Mouse (Mus musculus) spleen, postnatal 14 days (tissue): ENCODE data around the gene Sf3b1.
"Not testable (repeated sequence)": the region's sequence is repeated elsewhere in the genome, so short reads cannot be mapped to it uniquely, and the experiment has no call there.

Source experiments
- DNase-seq, 2 experiments: peaks; one replicate each; pipeline ENCODE4 v3.0.0; 2021 to 2022; ENCODE audit warnings: low spot score in 2 of 2

Gene Sf3b1

DNA sequence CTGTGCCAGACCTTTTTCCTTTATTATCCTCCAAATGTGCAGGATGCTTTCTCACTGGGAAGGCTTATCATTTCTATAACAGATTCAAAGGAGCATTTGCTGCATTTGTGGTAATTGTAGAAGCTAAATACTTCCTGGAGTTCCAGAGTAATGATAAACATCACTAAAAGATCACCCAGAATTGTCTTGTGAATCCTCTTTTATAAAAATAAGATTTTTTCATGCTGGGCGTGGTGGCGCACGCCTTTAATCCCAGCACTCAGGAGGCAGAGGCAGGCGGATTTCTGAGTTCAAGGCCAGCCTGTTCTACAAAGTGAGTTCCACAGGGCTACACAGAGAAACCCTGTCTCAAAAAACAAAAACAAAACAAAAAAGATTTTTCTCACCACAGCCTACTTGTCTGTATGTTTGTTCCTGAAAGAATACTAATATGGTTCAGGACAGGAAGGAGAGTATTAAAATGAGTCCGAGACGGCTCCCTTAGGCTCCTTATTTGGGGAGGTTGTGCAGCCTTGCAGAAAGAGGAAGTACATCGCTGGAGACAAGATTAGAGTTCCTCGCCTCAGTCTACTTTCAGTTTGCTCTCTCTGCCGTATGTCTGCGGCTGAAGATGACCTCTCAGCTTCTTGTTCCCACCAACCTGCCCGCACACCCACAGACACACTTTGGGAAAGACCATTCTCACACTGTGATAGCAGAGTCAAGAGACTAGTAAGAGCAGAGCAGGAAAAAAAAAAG lies 1.4 kb upstream of the Sf3b1 start:
- peak; percentile 19 to 40 for DNase-seq

GRCm38 (mm10) chr1:55027966-55028365 lies 685 bp upstream of the Sf3b1 start:
- DNase-seq, result no peak

DNA sequence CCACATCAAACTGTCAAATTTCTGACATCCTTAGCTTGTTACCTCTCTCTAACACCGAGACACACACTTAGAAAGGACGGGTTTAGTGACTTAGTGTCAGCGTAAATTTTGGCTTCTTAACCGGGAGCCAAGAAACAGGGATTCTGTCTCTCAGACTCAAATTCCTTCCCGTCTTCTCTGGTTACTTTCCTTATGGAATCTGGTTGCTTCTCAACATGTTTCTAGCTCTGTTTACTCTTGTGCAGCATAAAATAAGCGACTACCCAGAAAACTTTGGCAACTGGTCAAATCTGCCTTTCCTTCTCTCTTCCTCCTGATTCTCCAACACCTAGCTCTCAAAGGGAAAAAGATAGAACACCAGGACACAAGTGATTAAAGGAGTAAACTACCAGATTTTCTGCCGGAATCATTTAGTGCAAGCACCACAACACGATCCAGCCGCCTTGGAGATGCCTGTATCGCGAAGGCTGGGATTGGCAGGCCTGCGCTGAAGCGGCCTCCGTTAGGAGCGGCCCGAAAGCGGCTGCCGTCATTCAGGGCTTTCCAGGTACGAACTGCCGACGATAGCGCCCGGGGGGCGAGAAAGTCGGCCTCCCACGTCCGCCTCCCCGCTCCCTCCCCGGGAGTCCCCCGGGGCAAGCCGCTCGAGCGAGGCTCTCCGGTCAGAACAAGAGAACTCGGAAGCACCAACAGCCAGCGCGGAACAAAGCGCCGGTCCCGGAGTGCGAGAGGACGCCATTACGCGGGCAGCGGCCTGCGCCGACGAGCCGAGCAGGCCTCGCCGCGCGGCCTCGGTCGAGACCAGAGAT lies 633 bp downstream of the Sf3b1 start:
- DNase-seq, result no peak

- DNase-seq, result no peak
Measured at GRCm38 (mm10) chr1:55025656-55026430, 1.4 kb downstream of the Sf3b1 start.

GRCm38 (mm10) chr1:55021907-55022306 lies 5.4 kb downstream of the Sf3b1 start:
- DNase-seq, result no peak

DNA sequence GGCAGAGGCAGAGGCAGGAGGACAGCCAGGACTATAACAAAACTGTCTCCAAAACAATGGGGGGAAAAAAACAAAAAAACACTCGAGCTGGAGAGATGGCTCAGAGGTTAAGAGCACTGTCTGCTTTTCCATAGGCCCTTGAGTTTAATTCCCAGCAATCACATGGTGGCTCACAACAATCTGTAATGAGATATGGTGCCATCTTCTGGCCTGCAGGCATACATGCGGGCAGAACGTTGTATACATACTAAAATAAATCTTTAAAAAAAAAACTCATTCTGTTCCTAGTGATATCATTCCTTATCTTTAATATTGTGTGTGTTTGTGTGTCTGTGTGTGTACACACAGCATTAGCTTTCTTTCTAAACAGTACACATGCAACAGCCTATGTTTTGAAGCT lies 14.8 kb downstream of the Sf3b1 start:
- no peak for DNase-seq

GRCm38 (mm10) chr1:55008313-55008712 lies 19.0 kb downstream of the Sf3b1 start:
- DNase-seq, result not testable (repeated sequence)

DNA sequence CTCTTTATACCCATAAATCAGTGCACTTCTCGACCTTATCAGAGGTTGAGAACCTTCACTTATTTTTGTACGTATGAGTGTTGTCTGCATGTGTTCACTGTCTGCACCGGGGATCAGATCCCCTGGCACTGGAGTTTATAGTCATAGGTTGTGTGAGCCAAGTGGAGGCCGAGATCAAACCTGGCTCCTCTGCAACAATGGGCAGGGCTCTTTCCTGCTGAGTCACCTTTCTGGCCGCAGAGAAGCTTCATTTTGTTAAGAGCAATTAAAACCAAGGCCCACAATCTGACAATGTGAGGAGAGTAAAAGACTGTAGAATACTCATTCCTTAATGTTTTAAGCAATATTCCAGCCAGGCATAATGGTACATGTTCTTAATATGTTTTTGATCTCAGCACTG lies 33.7 kb downstream of the Sf3b1 start:
- DNase-seq, result no peak

- no peak for DNase-seq
Measured at GRCm38 (mm10) chr1:54986248-54986647, 41.0 kb downstream of the Sf3b1 start.

DNA sequence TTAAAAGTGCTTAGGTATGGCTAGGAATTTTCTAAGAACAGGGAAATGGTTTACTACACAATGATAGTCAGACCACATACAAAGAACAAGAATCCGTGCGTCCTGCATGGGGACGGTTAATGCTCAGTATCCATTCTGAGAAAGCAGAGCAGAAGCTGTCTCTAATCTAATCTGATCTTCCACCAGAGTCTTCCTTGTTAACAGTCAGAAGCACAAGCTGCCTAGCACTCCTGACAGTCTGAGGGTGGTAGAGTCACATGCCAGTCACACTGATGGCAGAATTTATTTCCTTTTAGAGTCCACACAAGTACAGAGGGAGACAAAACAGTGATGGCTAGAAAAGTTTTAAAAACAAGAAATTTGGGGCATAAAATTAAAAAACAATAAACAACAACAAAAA lies 41.5 kb downstream of the Sf3b1 start:
- no peak for DNase-seq

- DNase-seq, result no peak
Measured at GRCm38 (mm10) chr1:54984154-54984553, 43.1 kb downstream of the Sf3b1 start.

DNA sequence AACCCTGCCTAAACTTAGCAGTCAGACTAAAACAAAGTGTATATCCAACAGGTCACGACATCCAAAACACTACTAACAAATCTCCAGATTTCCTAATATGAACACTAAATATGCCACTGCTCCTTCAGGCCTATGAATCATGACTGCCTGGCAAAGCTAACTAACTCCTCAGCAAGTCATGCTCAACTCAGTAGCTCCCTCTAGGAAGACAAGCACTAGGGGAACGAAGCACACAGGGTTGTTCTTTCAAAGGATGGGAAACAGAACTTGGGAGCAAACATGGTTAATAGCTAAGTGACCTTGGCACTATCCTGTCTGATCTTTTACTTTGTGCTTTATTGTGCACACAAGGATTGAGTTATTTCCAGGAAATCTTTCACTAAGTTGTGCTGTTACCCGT lies 43.9 kb downstream of the Sf3b1 start:
- no peak for DNase-seq

- no peak for DNase-seq
Measured at GRCm38 (mm10) chr1:54982636-54983035, 44.6 kb downstream of the Sf3b1 start.

- DNase-seq, result no peak
Measured at GRCm38 (mm10) chr1:54979226-54979984, 47.9 kb downstream of the Sf3b1 start.

DNA sequence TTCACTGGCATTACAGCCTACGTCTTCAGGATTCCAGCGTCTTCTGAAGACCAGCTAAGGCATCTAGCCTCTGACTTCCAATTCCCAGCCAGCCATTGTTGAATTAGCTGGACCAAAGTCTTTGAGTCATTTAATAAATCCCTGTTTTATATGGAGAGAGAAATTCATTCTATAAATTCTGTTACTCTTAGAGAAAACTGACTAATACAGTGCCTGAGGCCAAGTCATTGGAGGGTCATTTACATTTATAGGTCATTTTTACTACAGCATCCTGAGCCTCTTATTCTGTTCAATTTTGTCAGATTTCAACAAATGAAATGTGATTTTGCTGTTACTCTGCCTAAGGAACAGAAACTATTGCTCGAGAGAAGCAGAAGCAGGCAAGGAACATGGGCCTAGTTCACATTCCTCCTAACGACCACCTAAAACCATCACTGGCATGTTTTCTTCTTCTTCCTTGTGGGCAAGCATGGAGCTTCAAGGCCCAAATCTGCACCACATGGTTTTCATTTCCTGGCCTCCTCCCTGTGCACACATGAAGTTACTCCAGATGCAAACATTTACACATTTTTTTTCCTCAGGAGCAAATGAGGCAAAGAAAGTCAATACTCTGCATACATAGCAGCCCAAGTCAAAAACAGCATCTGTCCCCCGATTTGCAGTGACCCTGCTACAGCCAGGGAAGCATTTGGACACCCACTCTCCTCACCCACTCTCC lies 55.4 kb downstream of the Sf3b1 start:
- no peak for DNase-seq

DNA sequence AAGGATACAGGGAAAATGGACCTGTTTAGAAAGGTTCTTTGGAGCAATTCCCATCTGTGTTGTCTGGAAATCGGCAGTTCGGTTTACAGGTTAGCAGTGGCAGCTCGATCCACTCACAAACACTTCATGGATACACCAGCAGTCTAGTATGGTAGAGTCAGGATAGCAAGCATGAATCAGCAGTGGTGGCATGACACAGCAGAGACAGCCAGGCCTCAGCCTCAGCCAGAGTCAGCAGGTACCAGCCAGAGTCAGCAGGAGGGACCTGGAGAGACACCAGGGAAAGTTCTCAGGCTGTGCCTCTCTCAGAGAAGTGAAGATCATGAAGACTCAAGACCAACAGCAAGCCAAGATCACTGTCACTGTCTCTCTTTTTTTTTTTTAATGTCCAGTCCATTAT lies 60.4 kb downstream of the Sf3b1 start:
- no peak for DNase-seq

- DNase-seq, result no peak
Measured at GRCm38 (mm10) chr1:54965159-54965995, 61.9 kb downstream of the Sf3b1 start.

- no peak for DNase-seq
Measured at GRCm38 (mm10) chr1:54961724-54962123, 65.6 kb downstream of the Sf3b1 start.

- DNase-seq, result no peak
Measured at GRCm38 (mm10) chr1:54960613-54961165, 66.6 kb downstream of the Sf3b1 start.

DNA sequence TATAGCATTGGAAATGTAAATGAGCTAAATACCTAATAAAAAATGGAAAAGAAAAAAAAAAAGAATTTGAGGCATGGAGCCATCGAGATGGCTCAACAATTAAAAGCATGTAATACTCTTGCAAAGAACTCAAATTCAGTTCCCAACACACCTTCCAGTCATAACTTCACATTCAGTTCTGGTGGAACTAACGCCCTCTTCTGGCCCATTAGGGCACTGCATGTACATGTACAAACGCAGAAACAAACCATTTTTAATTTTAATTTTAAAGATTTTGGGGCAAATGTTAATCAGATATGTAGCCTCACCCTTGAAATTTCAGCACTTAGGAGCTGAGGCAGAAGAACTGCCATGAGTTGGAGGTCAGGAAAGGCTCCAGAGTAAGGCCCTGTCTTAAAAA lies 68.8 kb downstream of the Sf3b1 start:
- peak in 1 of 2 experiments; percentile 7 for DNase-seq
